Mouse (Mus musculus) hindbrain, embryonic 11.5 days (tissue): Measurements from ENCODE around the gene St3gal4. TPM values are rescaled to one million over a fixed set of nuclear protein-coding genes. Genes with fewer than 3 reads are reported as not detected.

Experiments used
- ATAC-seq: fragments of 200-750 bp; cut with Nextera tagmentation; 2 replicates; pipeline ENCODE4 v1.8.0; 2017; ENCODE audit warnings: mild to moderate bottlenecking, moderate TSS enrichment, moderate library complexity; ENCODE audit not compliant: low FRiP score
- DNase-seq: peaks from one replicate; pipeline ENCODE4 v3.0.0-alpha.2; 2015; ENCODE audit warnings: low spot score
- H3K27ac ChIP-seq: fragments of 300-500 bp; sonication (generic); 2 replicates; pipeline ENCODE4 v1.5.1; 2014; ENCODE audit warnings: mild to moderate bottlenecking, low read depth, low read length
- H3K27me3 ChIP-seq: fragments of 300-500 bp; sonication (generic); 2 replicates; pipeline ENCODE4 v1.6.1; 2014; ENCODE audit warnings: mild to moderate bottlenecking, low read length, moderate library complexity, mixed read lengths; ENCODE audit not compliant: control insufficient read depth, insufficient read depth
- H3K36me3 ChIP-seq: fragments of 300-500 bp; sonication (generic); 2 replicates; pipeline ENCODE4 v1.6.1; 2014; ENCODE audit warnings: mild to moderate bottlenecking, low read length, moderate library complexity, mixed read lengths; ENCODE audit not compliant: control insufficient read depth, insufficient read depth
- H3K4me1 ChIP-seq: fragments of 300-500 bp; sonication (generic); replicated peaks from 2 replicates; pipeline ENCODE4 v1.6.1; 2014; ENCODE audit warnings: low read length, mixed read lengths; ENCODE audit not compliant: control insufficient read depth, insufficient read depth
- H3K4me2 ChIP-seq: fragments of 300-500 bp; sonication (generic); replicated peaks from 2 replicates; pipeline ENCODE4 v1.6.1; 2014; ENCODE audit warnings: mild to moderate bottlenecking, low read depth, low read length
- H3K4me3 ChIP-seq: fragments of 300-500 bp; sonication (generic); 2 replicates; pipeline ENCODE4 v1.5.1; 2014; ENCODE audit warnings: low read depth, low read length
- H3K9ac ChIP-seq: fragments of 300-500 bp; sonication (generic); 2 replicates; pipeline ENCODE4 v1.6.1; 2014; ENCODE audit warnings: low read depth, low read length
- H3K9me3 ChIP-seq: fragments of 300-500 bp; sonication (generic); 2 replicates; pipeline ENCODE4 v1.6.1; 2016; ENCODE audit warnings: low read length; ENCODE audit not compliant: control insufficient read depth
- WGBS: fragments of 180-500 bp; shearing (Covaris S2); extraction: QIAGEN DNeasy Blood & Tissue Kit; methylation state at CpG from one replicate; pipeline ENCODE4 v1.1.7; 2014; 5-methylcytosine and 5-hydroxymethylcytosine counted together
- polyA plus RNA-seq: library from polyadenylated mRNA; unstranded; fragments of >200 nt; fragmentation: Nextera tagmentation; extraction: Ambion mirVana; gene quantifications from 2 replicates; pipeline ENCODE4 v1.2.1, GENCODE M21; 2014

The St3gal4 gene
- 11.7 and 13.7 TPM in 2 replicates for polyA plus RNA-seq

DNA sequence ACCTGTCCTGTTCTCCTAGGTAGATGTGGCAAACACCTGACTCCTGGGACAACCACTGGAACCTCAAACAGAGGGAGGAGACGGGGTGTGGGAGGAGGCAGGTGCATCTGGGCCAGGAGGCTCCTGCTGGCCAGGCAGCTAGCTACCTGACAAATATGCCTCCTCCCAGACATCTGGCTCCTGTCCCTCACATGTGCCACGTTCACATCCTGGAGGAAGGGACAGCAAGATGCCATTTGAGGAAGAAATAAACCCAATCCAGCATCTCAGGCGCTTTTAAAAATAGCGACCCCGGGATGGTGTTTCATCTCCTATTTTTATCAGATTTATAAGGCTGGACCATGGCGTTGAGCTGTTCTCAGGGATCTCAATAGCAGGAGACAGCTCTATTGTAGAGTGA is at the start of gene St3gal4:
St3gal4 (minus strand) TSS at position 101 of the 400 bp plus-strand sequence.
- no peaks in the 10 kb centered on the region for H3K27me3 ChIP-seq
- H3K9me3 ChIP-seq, result no peaks in the 10 kb centered on the region
- no peak within 1 kb of the TSS for H3K9ac ChIP-seq
- H3K4me3 ChIP-seq, result no peak within 1 kb of the TSS
- no peak for DNase-seq
- H3K4me2 ChIP-seq, result no peak within 1 kb of the TSS
- no peak for ATAC-seq
- no peaks in the 10 kb centered on the region for H3K36me3 ChIP-seq
- WGBS, result 83% methylated on average over 6 of the region's 6 CpGs
- H3K4me1 ChIP-seq, result peaks cover 3% of the 10 kb centered on the region; the same call in 1 of the 2 replicates
- no peak within 1 kb of the TSS for H3K27ac ChIP-seq

DNA sequence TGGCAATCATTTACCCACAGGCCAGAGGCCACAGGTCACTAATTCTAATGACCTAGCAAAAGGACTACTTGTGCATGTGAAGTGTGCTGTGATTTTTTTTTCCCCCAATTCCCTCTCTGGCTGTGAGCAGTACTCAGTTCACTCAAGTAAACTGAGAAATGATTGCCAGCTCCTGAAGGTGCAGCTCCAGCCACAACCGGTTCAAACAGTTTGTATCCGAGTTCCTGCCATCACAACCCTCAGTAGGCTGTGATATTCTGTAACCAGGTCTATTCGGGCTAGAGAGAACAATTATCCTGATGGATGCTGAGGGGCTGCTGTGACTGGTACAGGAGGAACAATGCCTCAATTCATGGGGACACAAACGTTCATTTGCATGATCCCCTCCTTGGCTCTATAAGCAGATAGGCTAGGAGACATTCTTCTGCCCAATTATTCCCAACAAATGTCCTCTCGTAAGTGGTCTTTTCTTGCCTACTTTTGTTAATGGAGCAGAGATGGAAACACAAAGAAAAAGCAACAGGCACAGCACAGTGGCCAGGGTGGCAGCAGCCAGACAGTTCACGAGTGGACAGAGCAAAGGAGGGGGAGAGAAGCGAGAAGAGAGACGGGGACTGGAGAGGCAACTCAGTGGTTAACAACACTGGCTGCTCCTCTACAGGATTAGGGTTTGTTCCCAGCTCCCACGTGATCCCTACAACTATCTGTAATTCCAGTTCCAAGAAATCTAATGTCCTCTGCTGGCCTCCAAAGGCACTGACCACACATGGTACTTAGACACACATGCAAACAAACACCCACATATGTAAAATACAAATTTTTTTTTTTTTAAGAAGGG is 47.9 kb upstream of the St3gal4 start:
- DNase-seq, result peak; percentile 12
- H3K27ac ChIP-seq, result 0 out of 2 replicates have a peak overlapping the region, but pooled peaks have one; percentile 39
- 31% methylated on average over 9 of the region's 9 CpGs for WGBS

DNA sequence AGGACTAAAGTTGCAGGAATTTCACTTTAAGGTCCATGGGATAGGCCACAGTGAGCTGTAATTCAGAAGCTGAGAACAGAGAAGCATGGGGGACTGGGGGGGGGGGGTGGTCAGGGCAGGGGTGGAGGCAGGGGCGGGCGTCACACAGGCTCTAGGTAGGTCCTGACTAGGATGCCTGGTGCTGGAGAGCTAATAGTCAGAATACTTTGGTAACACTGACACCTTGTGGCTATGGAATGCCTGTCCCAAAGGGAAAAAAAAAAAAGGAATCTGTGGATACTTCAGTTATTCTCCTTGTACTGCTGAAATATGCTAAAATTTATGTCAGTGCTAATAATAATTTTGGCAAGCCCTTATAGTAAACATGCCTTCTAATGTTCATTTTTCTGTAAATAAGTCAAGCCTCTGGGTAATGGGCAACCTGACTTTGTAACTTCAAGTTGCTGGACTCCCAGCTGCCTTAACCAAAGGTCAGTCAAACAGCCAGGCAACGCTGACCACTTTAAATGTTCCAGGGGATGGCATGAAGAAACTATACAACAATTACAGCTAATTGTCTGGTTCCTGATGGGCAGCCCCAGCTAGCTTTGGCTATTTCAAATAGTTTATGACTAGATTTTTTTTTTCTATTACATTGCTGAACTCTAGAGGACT is 47.2 kb upstream of the St3gal4 start:
- 40% methylated on average over 3 of the region's 3 CpGs for WGBS
- H3K9me3 ChIP-seq, result no peaks in the 10 kb centered on the region
- H3K4me1 ChIP-seq, result no peaks in the 10 kb centered on the region
- no peak overlapping the region for H3K4me3 ChIP-seq
- DNase-seq (peak; percentile 39), ATAC-seq (peak; percentile 48; the same call in 1 of the 2 replicates)
- H3K27ac ChIP-seq, result no peak overlapping the region
- H3K4me2 ChIP-seq, result no peak overlapping the region
- H3K36me3 ChIP-seq, result no peaks in the 10 kb centered on the region
- H3K9ac ChIP-seq, result no peak overlapping the region
- no peaks in the 10 kb centered on the region for H3K27me3 ChIP-seq

More for the DNA sequence above, 47.9 kb upstream of the St3gal4 start:
- H3K9me3 ChIP-seq, result no peaks in the 10 kb centered on the region
- no peak overlapping the region for H3K9ac ChIP-seq
- peak; percentile 67 for ATAC-seq
- H3K27me3 ChIP-seq, result no peaks in the 10 kb centered on the region
- 0 out of 2 replicates have a peak overlapping the region, but pooled peaks have one; percentile 18 for H3K4me2 ChIP-seq
- H3K4me1 ChIP-seq, result no peaks in the 10 kb centered on the region
- no peak overlapping the region for H3K4me3 ChIP-seq
- no peaks in the 10 kb centered on the region for H3K36me3 ChIP-seq

DNA sequence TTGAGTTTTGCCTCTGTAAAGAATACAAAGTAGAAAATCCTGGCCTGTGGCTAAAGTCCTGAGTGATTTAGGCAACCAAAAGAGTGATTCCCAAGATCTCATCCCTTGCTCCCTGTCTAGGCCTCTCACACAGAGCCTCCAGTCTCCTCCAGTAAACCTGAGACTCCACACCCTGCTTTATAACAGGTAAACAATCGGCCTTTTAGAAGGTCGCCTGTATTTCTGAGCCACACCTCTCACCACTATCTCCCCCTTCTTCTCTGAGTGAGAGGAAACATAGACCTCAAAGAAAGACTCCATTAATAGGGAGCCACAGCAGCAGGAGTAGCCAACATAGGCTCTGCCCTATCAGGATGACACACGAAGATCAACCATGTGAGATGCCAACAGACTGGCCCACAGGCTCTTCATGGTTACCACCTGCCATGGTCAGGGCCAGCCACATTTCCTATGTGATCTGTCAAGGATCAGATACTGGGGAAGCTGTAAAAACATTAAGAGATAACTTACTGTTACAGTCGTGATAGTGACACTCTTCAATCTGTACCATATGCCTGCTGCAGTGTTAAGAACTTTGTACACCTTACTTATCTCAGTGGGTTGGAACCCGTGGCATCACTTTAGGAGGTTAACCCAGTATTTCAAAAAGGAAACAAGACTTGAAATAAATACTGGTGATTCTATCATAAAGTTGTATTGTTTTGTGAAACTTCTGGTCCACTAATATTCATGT is 45.2 kb upstream of the St3gal4 start:
- no peak for ATAC-seq
- no peak for DNase-seq
- WGBS, result 86% methylated on average over 5 of the region's 5 CpGs
- no peak overlapping the region for H3K27ac ChIP-seq
- no peaks in the 10 kb centered on the region for H3K27me3 ChIP-seq
- H3K9me3 ChIP-seq, result no peaks in the 10 kb centered on the region
- H3K4me2 ChIP-seq, result no peak overlapping the region
- H3K36me3 ChIP-seq, result no peaks in the 10 kb centered on the region
- no peak overlapping the region for H3K9ac ChIP-seq
- no peak overlapping the region for H3K4me3 ChIP-seq
- no peaks in the 10 kb centered on the region for H3K4me1 ChIP-seq

DNA sequence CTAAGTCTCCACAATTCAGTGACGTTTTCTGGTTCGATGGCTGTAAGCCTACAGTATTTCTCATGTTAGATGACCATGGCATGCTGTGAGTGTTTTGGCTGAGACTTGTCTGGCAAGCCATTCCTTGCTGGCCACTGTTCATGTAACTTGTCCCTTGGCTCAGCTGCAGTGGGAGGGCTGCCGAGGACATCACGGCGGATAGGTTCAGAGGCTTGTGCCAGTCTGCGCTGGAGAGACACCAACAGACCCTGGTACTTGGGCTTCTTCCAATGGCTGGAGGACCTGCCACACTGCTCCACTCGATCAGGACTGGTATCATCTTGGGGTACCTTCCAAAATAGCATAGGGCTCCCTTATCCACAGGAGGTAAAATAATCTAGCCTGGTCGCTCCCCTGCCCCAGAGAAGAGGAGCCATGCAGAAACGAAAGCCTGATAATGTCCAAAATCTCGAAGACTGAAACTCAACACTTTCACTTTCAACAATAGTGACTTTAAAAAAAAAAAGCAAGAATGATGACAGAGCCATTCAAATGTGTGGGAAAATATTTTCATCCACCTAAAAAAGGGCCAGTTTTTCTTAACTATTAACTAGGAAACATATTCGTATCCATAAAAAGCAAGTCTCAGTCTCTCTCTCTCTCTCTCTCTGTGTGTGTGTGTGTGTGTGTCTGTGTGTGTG is 44.1 kb upstream of the St3gal4 start:
- no peaks in the 10 kb centered on the region for H3K36me3 ChIP-seq
- no peaks in the 10 kb centered on the region for H3K4me1 ChIP-seq
- no peaks in the 10 kb centered on the region for H3K9me3 ChIP-seq
- ATAC-seq (no peak), DNase-seq (no peak)
- H3K27me3 ChIP-seq, result no peaks in the 10 kb centered on the region
- H3K4me3 ChIP-seq, result no peak overlapping the region
- H3K27ac ChIP-seq, result no peak overlapping the region
- H3K9ac ChIP-seq, result no peak overlapping the region
- H3K4me2 ChIP-seq, result no peak overlapping the region
- 93% methylated on average over 11 of the region's 11 CpGs for WGBS

DNA sequence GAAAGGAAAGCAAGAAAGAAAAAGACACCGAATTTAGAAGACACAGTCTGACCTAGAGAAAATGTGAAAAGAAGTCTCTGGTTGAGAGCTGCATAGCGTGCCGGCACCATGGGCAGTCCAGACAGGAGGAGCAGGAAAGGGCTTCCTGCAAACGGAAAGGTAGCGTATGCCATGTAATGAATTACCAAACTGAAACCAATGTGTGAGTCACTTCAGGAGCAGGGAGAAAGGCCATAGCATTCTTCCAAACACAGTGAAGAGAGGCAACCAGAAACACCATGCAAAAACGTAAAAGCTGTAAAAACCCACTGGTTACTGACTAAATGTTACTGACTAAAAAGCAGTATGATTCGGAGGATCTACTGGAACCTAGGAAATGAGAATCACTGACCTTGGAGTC is 42.7 kb upstream of the St3gal4 start:
- H3K27me3 ChIP-seq, result no peaks in the 10 kb centered on the region
- 95% methylated on average over 7 of the region's 7 CpGs for WGBS
- no peaks in the 10 kb centered on the region for H3K9me3 ChIP-seq
- no peak overlapping the region for H3K4me2 ChIP-seq
- no peaks in the 10 kb centered on the region for H3K36me3 ChIP-seq
- ATAC-seq, result no peak
- no peak overlapping the region for H3K4me3 ChIP-seq
- no peak overlapping the region for H3K9ac ChIP-seq
- H3K27ac ChIP-seq, result no peak overlapping the region
- no peak for DNase-seq
- H3K4me1 ChIP-seq, result no peaks in the 10 kb centered on the region

DNA sequence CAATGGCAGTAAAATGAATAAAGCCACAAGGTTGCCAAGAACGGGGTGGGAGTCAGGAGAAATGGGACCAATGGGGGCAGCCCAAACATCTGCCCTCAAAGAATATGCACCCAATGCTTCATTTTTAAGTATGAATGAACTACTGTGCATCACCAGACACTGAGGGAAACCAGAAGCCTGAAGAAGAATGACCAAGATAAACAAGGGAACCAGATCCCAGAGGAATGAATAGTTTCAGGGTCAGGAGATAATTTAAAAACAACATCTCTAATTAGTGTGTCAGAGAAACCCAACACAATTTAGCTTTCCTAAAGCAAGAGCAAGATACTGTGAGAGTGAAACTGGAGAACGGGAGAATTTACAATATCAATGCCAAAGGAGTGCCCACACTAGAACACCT is 41.6 kb upstream of the St3gal4 start:
- Histone ChIP-seq H3K4me2 (no peak overlapping the region), H3K27me3 (no peaks in the 10 kb centered on the region), H3K9me3 (no peaks in the 10 kb centered on the region), H3K27ac (no peak overlapping the region), H3K4me1 (no peaks in the 10 kb centered on the region), H3K36me3 (no peaks in the 10 kb centered on the region), H3K4me3 (no peak overlapping the region), H3K9ac (no peak overlapping the region)
- DNase-seq, result no peak
- no peak for ATAC-seq
- 71% methylated on average over 2 of the region's 2 CpGs for WGBS

DNA sequence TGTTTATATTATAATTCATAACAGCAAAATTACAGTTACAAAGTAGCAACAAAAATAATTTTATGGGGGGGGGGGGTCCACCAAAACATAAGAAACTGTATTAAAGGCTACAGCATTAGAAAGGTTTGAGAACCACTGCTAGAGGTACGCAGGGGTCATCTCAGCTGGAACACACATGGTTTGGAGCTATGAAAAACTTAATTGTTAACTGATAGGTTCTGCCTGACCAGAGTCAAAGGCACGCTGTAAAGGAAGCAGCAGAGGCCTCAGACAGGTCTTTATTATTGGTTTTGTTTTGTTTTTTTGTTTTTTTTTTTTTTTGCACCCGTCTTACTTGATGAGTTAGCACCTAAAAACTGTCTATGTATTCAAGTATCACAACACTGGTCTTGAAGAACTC is 39.4 kb upstream of the St3gal4 start:
- H3K27ac ChIP-seq, result no peak overlapping the region
- ATAC-seq, result no peak
- no peaks in the 10 kb centered on the region for H3K4me1 ChIP-seq
- no peaks in the 10 kb centered on the region for H3K27me3 ChIP-seq
- no peak for DNase-seq
- H3K36me3 ChIP-seq, result no peaks in the 10 kb centered on the region
- H3K4me3 ChIP-seq, result no peak overlapping the region
- no peak overlapping the region for H3K4me2 ChIP-seq
- WGBS, result 87% methylated on average over 3 of the region's 3 CpGs
- H3K9me3 ChIP-seq, result no peaks in the 10 kb centered on the region
- H3K9ac ChIP-seq, result no peak overlapping the region
